Mouse (Mus musculus): ENCODE measurements around the gene Klhdc9. TPM values are rescaled to one million over a fixed set of nuclear protein-coding genes. Genes with fewer than 3 reads are reported as not detected.

The Klhdc9 gene
- polyA plus RNA-seq, 1 experiment from 2014 or later = 2.3 TPM

GRCm38 (mm10) chr1:171384361-171384760 lies 23.8 kb upstream of the Klhdc9 start:
- no peak overlapping the region for H3K4me2 ChIP-seq
- no peaks in the 10 kb centered on the region for H3K36me3 ChIP-seq (ENCODE audit: control insufficient read depth, insufficient read depth, low read length)
- no peaks in the 10 kb centered on the region for H3K9me3 ChIP-seq (ENCODE audit: control insufficient read depth, low read length)
- H3K27me3 ChIP-seq (ENCODE audit: control insufficient read depth, insufficient read depth, low read length) = peaks cover 4% of the 10 kb centered on the region; the same call in 1 of the 2 replicates
- H3K9ac ChIP-seq (ENCODE audit: low read length) = no peak overlapping the region
- 69% methylated on average over 9 of the region's 9 CpGs for WGBS
- no peak overlapping the region for H3K4me3 ChIP-seq (ENCODE audit: low read depth, low read length)
- H3K4me1 ChIP-seq (ENCODE audit: control insufficient read depth, insufficient read depth, low read length) = peaks cover 4% of the 10 kb centered on the region; the same call in 1 of the 2 replicates
- no peak overlapping the region for H3K27ac ChIP-seq (ENCODE audit: low read depth, low read length)
- no peak for ATAC-seq (ENCODE audit: low FRiP score)
- DNase-seq (ENCODE audit: low spot score, missing footprints) = no peak

- Histone ChIP-seq H3K36me3 (ENCODE audit: control insufficient read depth, insufficient read depth, low read length) (no peaks in the 10 kb centered on the region), H3K4me3 (ENCODE audit: low read depth, low read length) (no peak overlapping the region), H3K27ac (ENCODE audit: low read depth, low read length) (no peak overlapping the region), H3K4me1 (ENCODE audit: control insufficient read depth, insufficient read depth, low read length) (peaks cover 4% of the 10 kb centered on the region; the same call in 1 of the 2 replicates), H3K27me3 (ENCODE audit: control insufficient read depth, insufficient read depth, low read length) (peaks cover 4% of the 10 kb centered on the region; the same call in 1 of the 2 replicates), H3K4me2 (no peak overlapping the region), H3K9me3 (ENCODE audit: control insufficient read depth, low read length) (no peaks in the 10 kb centered on the region), H3K9ac (ENCODE audit: low read length) (no peak overlapping the region)
- WGBS = 84% methylated on average over 11 of the region's 11 CpGs
- DNase-seq (ENCODE audit: low spot score, missing footprints) (peak; percentile 17), ATAC-seq (ENCODE audit: low FRiP score) (no peak)
Measured at GRCm38 (mm10) chr1:171382096-171382620, 21.6 kb upstream of the Klhdc9 start.

GRCm38 (mm10) chr1:171379935-171380599 lies 19.5 kb upstream of the Klhdc9 start:
- 5% methylated on average over 31 of the region's 31 CpGs for WGBS
- H3K9ac ChIP-seq (ENCODE audit: low read length) = peak overlapping the region; percentile 40; the same call in 1 of the 2 replicates
- peak; percentile 98 for DNase-seq (ENCODE audit: low spot score, missing footprints)

GRCm38 (mm10) chr1:171378298-171378697 lies 17.7 kb upstream of the Klhdc9 start:
- Histone ChIP-seq H3K9me3 (ENCODE audit: control insufficient read depth, low read length) (no peaks in the 10 kb centered on the region), H3K27me3 (ENCODE audit: control insufficient read depth, insufficient read depth, low read length) (peaks cover 2% of the 10 kb centered on the region; the same call in 1 of the 2 replicates), H3K9ac (ENCODE audit: low read length) (no peak overlapping the region), H3K36me3 (ENCODE audit: control insufficient read depth, insufficient read depth, low read length) (no peaks in the 10 kb centered on the region), H3K4me3 (ENCODE audit: low read depth, low read length) (no peak overlapping the region), H3K4me2 (no peak overlapping the region), H3K27ac (ENCODE audit: low read depth, low read length) (no peak overlapping the region), H3K4me1 (ENCODE audit: control insufficient read depth, insufficient read depth, low read length) (peaks cover 12% of the 10 kb centered on the region)
- WGBS = 82% methylated on average over 6 of the region's 6 CpGs
- DNase-seq (ENCODE audit: low spot score, missing footprints) (peak; percentile 23), ATAC-seq (ENCODE audit: low FRiP score) (no peak)

More at GRCm38 (mm10) chr1:171379935-171380599, 19.5 kb upstream of the Klhdc9 start:
- peaks cover 2% of the 10 kb centered on the region; the same call in 1 of the 2 replicates for H3K27me3 ChIP-seq (ENCODE audit: control insufficient read depth, insufficient read depth, low read length)
- no peak overlapping the region for H3K27ac ChIP-seq (ENCODE audit: low read depth, low read length)
- no peaks in the 10 kb centered on the region for H3K9me3 ChIP-seq (ENCODE audit: control insufficient read depth, low read length)
- peak overlapping the region; percentile 46 for H3K4me2 ChIP-seq
- peak; percentile 91 for ATAC-seq (ENCODE audit: low FRiP score)
- H3K36me3 ChIP-seq (ENCODE audit: control insufficient read depth, insufficient read depth, low read length) = no peaks in the 10 kb centered on the region
- peaks cover 4% of the 10 kb centered on the region; the same call in 1 of the 2 replicates for H3K4me1 ChIP-seq (ENCODE audit: control insufficient read depth, insufficient read depth, low read length)
- H3K4me3 ChIP-seq (ENCODE audit: low read depth, low read length) = peak overlapping the region; percentile 22

GRCm38 (mm10) chr1:171375646-171376097 lies 15.1 kb upstream of the Klhdc9 start:
- no peak overlapping the region for H3K4me2 ChIP-seq
- no peaks in the 10 kb centered on the region for H3K9me3 ChIP-seq (ENCODE audit: control insufficient read depth, low read length)
- 55% methylated on average over 9 of the region's 9 CpGs for WGBS
- H3K36me3 ChIP-seq (ENCODE audit: control insufficient read depth, insufficient read depth, low read length) = no peaks in the 10 kb centered on the region
- peaks cover 1% of the 10 kb centered on the region; the same call in 1 of the 2 replicates for H3K27me3 ChIP-seq (ENCODE audit: control insufficient read depth, insufficient read depth, low read length)
- H3K27ac ChIP-seq (ENCODE audit: low read depth, low read length) = no peak overlapping the region
- H3K4me3 ChIP-seq (ENCODE audit: low read depth, low read length) = no peak overlapping the region
- no peak for ATAC-seq (ENCODE audit: low FRiP score)
- no peak overlapping the region for H3K9ac ChIP-seq (ENCODE audit: low read length)
- peak; percentile 2 for DNase-seq (ENCODE audit: low spot score, missing footprints)
- H3K4me1 ChIP-seq (ENCODE audit: control insufficient read depth, insufficient read depth, low read length) = peaks cover 12% of the 10 kb centered on the region

- H3K36me3 ChIP-seq (ENCODE audit: control insufficient read depth, insufficient read depth, low read length) = no peaks in the 10 kb centered on the region
- H3K4me1 ChIP-seq (ENCODE audit: control insufficient read depth, insufficient read depth, low read length) = peaks cover 8% of the 10 kb centered on the region
- H3K9ac ChIP-seq (ENCODE audit: low read length) = peak overlapping the region; percentile 24; the same call in 1 of the 2 replicates
- H3K27me3 ChIP-seq (ENCODE audit: control insufficient read depth, insufficient read depth, low read length) = no peaks in the 10 kb centered on the region
- WGBS = 0% methylated on average over 4 of the region's 4 CpGs
- no peak overlapping the region for H3K4me3 ChIP-seq (ENCODE audit: low read depth, low read length)
- peak; percentile 49; the same call in 1 of the 2 replicates for ATAC-seq (ENCODE audit: low FRiP score)
- no peak overlapping the region for H3K4me2 ChIP-seq
- no peak overlapping the region for H3K27ac ChIP-seq (ENCODE audit: low read depth, low read length)
- peak; percentile 91 for DNase-seq (ENCODE audit: low spot score, missing footprints)
- H3K9me3 ChIP-seq (ENCODE audit: control insufficient read depth, low read length) = no peaks in the 10 kb centered on the region
Measured at GRCm38 (mm10) chr1:171373946-171374345, 13.3 kb upstream of the Klhdc9 start.

- Histone ChIP-seq H3K36me3 (ENCODE audit: control insufficient read depth, insufficient read depth, low read length) (no peaks in the 10 kb centered on the region), H3K9me3 (ENCODE audit: control insufficient read depth, low read length) (no peaks in the 10 kb centered on the region), H3K27ac (ENCODE audit: low read depth, low read length) (no peak overlapping the region), H3K4me3 (ENCODE audit: low read depth, low read length) (no peak overlapping the region), H3K27me3 (ENCODE audit: control insufficient read depth, insufficient read depth, low read length) (no peaks in the 10 kb centered on the region), H3K4me1 (ENCODE audit: control insufficient read depth, insufficient read depth, low read length) (peaks cover 8% of the 10 kb centered on the region), H3K9ac (ENCODE audit: low read length) (no peak overlapping the region), H3K4me2 (no peak overlapping the region)
- peak; percentile 49 for DNase-seq (ENCODE audit: low spot score, missing footprints)
- ATAC-seq (ENCODE audit: low FRiP score) = no peak
- WGBS = 40% methylated on average over 3 of the region's 3 CpGs
Measured at GRCm38 (mm10) chr1:171372880-171373279, 12.3 kb upstream of the Klhdc9 start.

- ATAC-seq (ENCODE audit: low FRiP score) = no peak
- no peaks in the 10 kb centered on the region for H3K27me3 ChIP-seq (ENCODE audit: control insufficient read depth, insufficient read depth, low read length)
- H3K9me3 ChIP-seq (ENCODE audit: control insufficient read depth, low read length) = no peaks in the 10 kb centered on the region
- no peak within 1 kb of the TSS for H3K4me3 ChIP-seq (ENCODE audit: low read depth, low read length)
- H3K9ac ChIP-seq (ENCODE audit: low read length) = no peak within 1 kb of the TSS
- WGBS = 42% methylated on average over 20 of the region's 20 CpGs
- no peak within 1 kb of the TSS for H3K27ac ChIP-seq (ENCODE audit: low read depth, low read length)
- peaks cover 8% of the 10 kb centered on the region for H3K4me1 ChIP-seq (ENCODE audit: control insufficient read depth, insufficient read depth, low read length)
- no peaks in the 10 kb centered on the region for H3K36me3 ChIP-seq (ENCODE audit: control insufficient read depth, insufficient read depth, low read length)
- no peak within 1 kb of the TSS for H3K4me2 ChIP-seq
- DNase-seq (ENCODE audit: low spot score, missing footprints) = peak; percentile 64
Measured at GRCm38 (mm10) chr1:171369845-171370556, 9.4 kb upstream of the Klhdc9 start, which contains the start of gene Nectin4. Gene Nectin4, plus strand, starts transcription at chr1:171370099.

All from midbrain, embryonic 11.5 days (tissue).